ENCODE assay signal across 10 mouse cellular contexts in genomic region chr15:62053420-62054239, GRCm38 (mm10).
DNase-seq lines count a peak whose midpoint lies in the region; ATAC-seq and TF ChIP-seq lines count a peak whose summit lies in the region.
"Had no signal": no experiment of that assay in that cellular context is flagged by ENCODE, and none has a peak within 500 bp of the region (broad histone marks: within the 10 kb centered on the region; RNA-seq: fewer than 3 reads in every experiment).

No protein-coding gene starts in this region.

- WGBS in heart, embryonic 10.5 days = 76% methylated on average over 8 of the region's 8 CpGs
- 64% methylated on average over 8 of the region's 8 CpGs for WGBS in heart, embryonic 12.5 days
- WGBS in kidney, postnatal 0 days = 53% methylated on average over 8 of the region's 8 CpGs
- WGBS in midbrain, embryonic 16.5 days = 88% methylated on average over 8 of the region's 8 CpGs

- no peak for ATAC-seq in heart, embryonic 12.5 days (ENCODE audit: insufficient number of reproducible peaks, low FRiP score)
- ATAC-seq in kidney, postnatal 0 days (replicated peaks; ENCODE audit: low FRiP score, low read depth) = 0 out of 2 replicates have a peak, but pooled peaks have one; percentile 21
- ATAC-seq in midbrain, embryonic 16.5 days = no peak

- H3K9me3 ChIP-seq in heart, embryonic 10.5 days = no peaks in the 10 kb centered on the region
- no peaks in the 10 kb centered on the region for H3K9me3 ChIP-seq in heart, embryonic 12.5 days (replicated peaks)
- H3K9me3 ChIP-seq in kidney, postnatal 0 days (replicated peaks; ENCODE audit: low read length) = no peaks in the 10 kb centered on the region
- no peaks in the 10 kb centered on the region; the same call in 1 of the 2 replicates for H3K9me3 ChIP-seq in midbrain, embryonic 16.5 days (replicated peaks; ENCODE audit: control insufficient read depth, low read length, poor library complexity, severe bottlenecking)
- H3K9me3 ChIP-seq: embryonic facial prominence, embryonic 13.5 days had no signal

- H3K27me3 ChIP-seq in heart, embryonic 10.5 days (ENCODE audit: insufficient read depth, poor library complexity, severe bottlenecking) = no peaks in the 10 kb centered on the region
- H3K27me3 ChIP-seq in heart, embryonic 12.5 days (replicated peaks) = no peaks in the 10 kb centered on the region
- H3K27me3 ChIP-seq in kidney, postnatal 0 days (ENCODE audit: insufficient read depth, low read length) = no peaks in the 10 kb centered on the region
- no peaks in the 10 kb centered on the region for H3K27me3 ChIP-seq in midbrain, embryonic 16.5 days (ENCODE audit: control insufficient read depth, insufficient read depth, low read depth, low read length)
- H3K27me3 ChIP-seq: embryonic facial prominence, embryonic 13.5 days had no signal

- H3K27ac ChIP-seq in heart, embryonic 10.5 days = peak overlapping the region; percentile 69; the same call in 1 of the 2 replicates
- H3K27ac ChIP-seq in heart, embryonic 12.5 days (ENCODE audit: poor library complexity, severe bottlenecking) = no peak overlapping the region; the same call in 1 of the 2 replicates
- H3K27ac ChIP-seq in kidney, postnatal 0 days = no peak overlapping the region
- no peak overlapping the region for H3K27ac ChIP-seq in midbrain, embryonic 16.5 days (ENCODE audit: low read length)
- H3K27ac ChIP-seq: embryonic facial prominence, embryonic 13.5 days had no signal

- H3K4me2 ChIP-seq in heart, embryonic 12.5 days = no peak overlapping the region
- no peak overlapping the region for H3K4me2 ChIP-seq in kidney, postnatal 0 days (ENCODE audit: low read length)
- H3K4me2 ChIP-seq in midbrain, embryonic 16.5 days (ENCODE audit: low read length) = no peak overlapping the region
- H3K4me2 ChIP-seq: embryonic facial prominence, embryonic 13.5 days had no signal

- H3K36me3 ChIP-seq in heart, embryonic 10.5 days = no peaks in the 10 kb centered on the region
- H3K36me3 ChIP-seq in heart, embryonic 12.5 days = no peaks in the 10 kb centered on the region
- no peaks in the 10 kb centered on the region for H3K36me3 ChIP-seq in kidney, postnatal 0 days (ENCODE audit: insufficient read depth, low read length)
- no peaks in the 10 kb centered on the region for H3K36me3 ChIP-seq in midbrain, embryonic 16.5 days (ENCODE audit: control insufficient read depth, insufficient read depth, low read length)
- H3K36me3 ChIP-seq: embryonic facial prominence, embryonic 13.5 days had no signal

- H3K9ac ChIP-seq in heart, embryonic 12.5 days = no peak overlapping the region
- no peak overlapping the region for H3K9ac ChIP-seq in kidney, postnatal 0 days (ENCODE audit: low read depth, low read length)
- H3K9ac ChIP-seq in midbrain, embryonic 16.5 days (ENCODE audit: low read depth, low read length) = no peak overlapping the region
- H3K9ac ChIP-seq: embryonic facial prominence, embryonic 13.5 days had no signal

- TF ChIP-seq CTCF in kidney, postnatal 0 days (IDR thresholded peaks at IDR 0.05; ENCODE audit: low read depth) = no peak

- no peak for DNase-seq in heart, embryonic 10.5 days (ENCODE audit: low spot score)
- peak; percentile 41 for DNase-seq in kidney, postnatal 0 days (ENCODE audit: low spot score)
- no peak for DNase-seq in kidney, postnatal 36 days
- DNase-seq in embryo, embryonic 11 days = peak; percentile 23
- peak; percentile 17 for DNase-seq in liver
- no peak for DNase-seq in adrenal gland, postnatal 10 days
- DNase-seq: lung, postnatal 4 days had no signal

- peaks cover 8% of the 10 kb centered on the region; the same call in 1 of the 2 replicates for H3K4me1 ChIP-seq in heart, embryonic 10.5 days
- H3K4me1 ChIP-seq in heart, embryonic 12.5 days (replicated peaks) = peaks cover 4% of the 10 kb centered on the region
- H3K4me1 ChIP-seq in kidney, postnatal 0 days (replicated peaks; ENCODE audit: insufficient read depth, low read length) = peaks cover 8% of the 10 kb centered on the region; the same call in 1 of the 2 replicates
- H3K4me1 ChIP-seq in midbrain, embryonic 16.5 days (ENCODE audit: control insufficient read depth, insufficient read depth, low read length) = no peaks in the 10 kb centered on the region

- H3K4me3 ChIP-seq in heart, embryonic 10.5 days = no peak overlapping the region
- H3K4me3 ChIP-seq in heart, embryonic 12.5 days = no peak overlapping the region
- H3K4me3 ChIP-seq in kidney, postnatal 0 days (replicated peaks; ENCODE audit: low read depth, low read length) = no peak overlapping the region
- no peak overlapping the region for H3K4me3 ChIP-seq in midbrain, embryonic 16.5 days (ENCODE audit: low read depth, low read length)
- H3K4me3 ChIP-seq: embryonic facial prominence, embryonic 13.5 days had no signal

Comparison
In these comparisons a context has a peak if more than half of its experiments do, and no peak if none do; other contexts are left out.
1. DNase-seq: peak in kidney, postnatal 0 days (single experiment), embryo, embryonic 11 days (single experiment) and liver (single experiment); none in heart, embryonic 10.5 days (single experiment), kidney, postnatal 36 days (0 of 2) and adrenal gland, postnatal 10 days (single experiment).